Mouse (Mus musculus): ENCODE measurements around the gene Phf24. TPM values are rescaled to one million over a fixed set of nuclear protein-coding genes. Genes with fewer than 3 reads are reported as not detected.

The Phf24 gene
- polyA plus RNA-seq, 1 experiment from 2014 or later, result 0.04 TPM

- no peak overlapping the region for H3K4me2 ChIP-seq (ENCODE audit: low read depth, severe bottlenecking)
These were observed 14.3 kb upstream of the Phf24 start for GRCm38 (mm10) chr4:42902174-42902573.

DNA sequence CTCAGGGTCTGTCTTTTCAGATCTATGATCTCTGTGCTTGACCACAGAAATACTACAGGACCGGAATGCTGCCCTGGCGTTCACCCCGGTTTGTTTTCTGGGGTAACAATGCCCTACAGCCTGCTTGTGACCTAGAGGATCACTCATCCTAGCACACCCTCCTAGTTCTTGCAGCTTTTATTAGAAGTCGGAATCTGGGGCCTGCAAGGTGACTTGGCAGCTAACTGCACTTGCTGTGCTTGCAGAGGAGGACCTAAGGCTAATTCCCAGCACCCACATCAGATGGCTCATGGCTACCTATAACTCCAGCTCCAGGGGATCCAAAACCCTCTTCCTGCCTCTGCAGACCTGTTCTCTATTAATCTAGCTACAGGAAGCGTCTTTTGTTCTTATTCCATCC is 13.7 kb upstream of the Phf24 start:
- ATAC-seq (ENCODE audit: insufficient number of reproducible peaks, low FRiP score, low TSS enrichment, low read depth), result no peak
- Histone ChIP-seq H3K4me2 (ENCODE audit: low read depth, severe bottlenecking) (no peak overlapping the region), H3K4me3 (ENCODE audit: low read depth, low read length) (no peak overlapping the region), H3K9me3 (ENCODE audit: control insufficient read depth, low read length) (no peaks in the 10 kb centered on the region), H3K36me3 (ENCODE audit: control insufficient read depth, insufficient read depth, low read length) (no peaks in the 10 kb centered on the region), H3K9ac (ENCODE audit: low read length) (no peak overlapping the region), H3K27me3 (ENCODE audit: control insufficient read depth, insufficient read depth, low read length) (no peaks in the 10 kb centered on the region), H3K27ac (replicated peaks; ENCODE audit: low read depth, low read length) (no peak overlapping the region), H3K4me1 (ENCODE audit: control insufficient read depth, insufficient read depth, low read length) (no peaks in the 10 kb centered on the region)
- WGBS, result 90% methylated on average over 5 of the region's 5 CpGs
- DNase-seq (ENCODE audit: low spot score), result no peak

More at GRCm38 (mm10) chr4:42902174-42902573, 14.3 kb upstream of the Phf24 start:
- Histone ChIP-seq H3K36me3 (ENCODE audit: control insufficient read depth, insufficient read depth, low read length) (no peaks in the 10 kb centered on the region), H3K27me3 (ENCODE audit: control insufficient read depth, insufficient read depth, low read length) (no peaks in the 10 kb centered on the region), H3K27ac (replicated peaks; ENCODE audit: low read depth, low read length) (no peak overlapping the region), H3K4me3 (ENCODE audit: low read depth, low read length) (no peak overlapping the region), H3K9me3 (ENCODE audit: control insufficient read depth, low read length) (no peaks in the 10 kb centered on the region), H3K4me1 (ENCODE audit: control insufficient read depth, insufficient read depth, low read length) (no peaks in the 10 kb centered on the region), H3K9ac (ENCODE audit: low read length) (no peak overlapping the region)
- peak; percentile 34 for DNase-seq (ENCODE audit: low spot score)
- no peak for ATAC-seq (ENCODE audit: insufficient number of reproducible peaks, low FRiP score, low TSS enrichment, low read depth)
- 58% methylated on average over 9 of the region's 9 CpGs for WGBS

- H3K36me3 ChIP-seq (ENCODE audit: control insufficient read depth, insufficient read depth, low read length), result no peaks in the 10 kb centered on the region
- H3K4me2 ChIP-seq (ENCODE audit: low read depth, severe bottlenecking), result no peak overlapping the region
- WGBS, result 93% methylated on average over 1 of the region's 1 CpGs
- ATAC-seq (ENCODE audit: insufficient number of reproducible peaks, low FRiP score, low TSS enrichment, low read depth), result no peak
- no peaks in the 10 kb centered on the region for H3K4me1 ChIP-seq (ENCODE audit: control insufficient read depth, insufficient read depth, low read length)
- no peaks in the 10 kb centered on the region for H3K9me3 ChIP-seq (ENCODE audit: control insufficient read depth, low read length)
- no peaks in the 10 kb centered on the region for H3K27me3 ChIP-seq (ENCODE audit: control insufficient read depth, insufficient read depth, low read length)
- H3K9ac ChIP-seq (ENCODE audit: low read length), result no peak overlapping the region
- DNase-seq (ENCODE audit: low spot score), result no peak
- no peak overlapping the region for H3K4me3 ChIP-seq (ENCODE audit: low read depth, low read length)
- H3K27ac ChIP-seq (replicated peaks; ENCODE audit: low read depth, low read length), result no peak overlapping the region
These were observed 12.5 kb upstream of the Phf24 start for GRCm38 (mm10) chr4:42903942-42904341.

GRCm38 (mm10) chr4:42904523-42904922 is 11.9 kb upstream of the Phf24 start:
- ATAC-seq (ENCODE audit: insufficient number of reproducible peaks, low FRiP score, low TSS enrichment, low read depth) (no peak), DNase-seq (ENCODE audit: low spot score) (no peak)
- H3K4me3 ChIP-seq (ENCODE audit: low read depth, low read length), result no peak overlapping the region
- no peaks in the 10 kb centered on the region for H3K9me3 ChIP-seq (ENCODE audit: control insufficient read depth, low read length)
- no peaks in the 10 kb centered on the region for H3K36me3 ChIP-seq (ENCODE audit: control insufficient read depth, insufficient read depth, low read length)
- H3K27ac ChIP-seq (replicated peaks; ENCODE audit: low read depth, low read length), result no peak overlapping the region
- H3K4me2 ChIP-seq (ENCODE audit: low read depth, severe bottlenecking), result no peak overlapping the region
- H3K27me3 ChIP-seq (ENCODE audit: control insufficient read depth, insufficient read depth, low read length), result no peaks in the 10 kb centered on the region
- no peaks in the 10 kb centered on the region for H3K4me1 ChIP-seq (ENCODE audit: control insufficient read depth, insufficient read depth, low read length)
- 94% methylated on average over 3 of the region's 3 CpGs for WGBS
- no peak overlapping the region for H3K9ac ChIP-seq (ENCODE audit: low read length)

DNA sequence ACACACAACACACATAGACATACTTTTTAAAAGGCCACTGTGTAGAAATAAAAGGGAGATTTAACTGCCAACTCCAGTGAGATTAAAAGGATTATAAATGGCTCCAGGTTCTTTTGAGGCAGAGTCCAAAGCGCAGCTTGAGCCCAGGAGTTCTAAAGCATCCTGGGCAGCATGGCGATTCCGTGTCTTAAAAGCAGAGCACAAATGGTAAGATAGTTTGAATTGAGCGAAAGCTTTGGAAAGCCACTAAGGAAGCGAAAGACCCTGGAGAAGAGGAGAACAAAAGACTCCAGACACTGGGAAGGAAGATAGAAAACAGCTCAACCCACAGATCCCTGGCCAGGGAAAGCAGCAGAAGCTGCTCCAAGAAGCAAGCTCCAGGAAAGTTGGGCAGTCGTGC is 11.5 kb upstream of the Phf24 start:
- WGBS, result 84% methylated on average over 6 of the region's 6 CpGs
- Histone ChIP-seq H3K9ac (ENCODE audit: low read length) (no peak overlapping the region), H3K27ac (replicated peaks; ENCODE audit: low read depth, low read length) (no peak overlapping the region), H3K4me1 (ENCODE audit: control insufficient read depth, insufficient read depth, low read length) (no peaks in the 10 kb centered on the region), H3K4me2 (ENCODE audit: low read depth, severe bottlenecking) (no peak overlapping the region), H3K9me3 (ENCODE audit: control insufficient read depth, low read length) (no peaks in the 10 kb centered on the region), H3K27me3 (ENCODE audit: control insufficient read depth, insufficient read depth, low read length) (no peaks in the 10 kb centered on the region), H3K4me3 (ENCODE audit: low read depth, low read length) (no peak overlapping the region), H3K36me3 (ENCODE audit: control insufficient read depth, insufficient read depth, low read length) (no peaks in the 10 kb centered on the region)
- DNase-seq (ENCODE audit: low spot score) (no peak), ATAC-seq (ENCODE audit: insufficient number of reproducible peaks, low FRiP score, low TSS enrichment, low read depth) (no peak)

- 51% methylated on average over 10 of the region's 10 CpGs for WGBS
- H3K4me1 ChIP-seq (ENCODE audit: control insufficient read depth, insufficient read depth, low read length), result no peaks in the 10 kb centered on the region
- H3K36me3 ChIP-seq (ENCODE audit: control insufficient read depth, insufficient read depth, low read length), result no peaks in the 10 kb centered on the region
- no peak overlapping the region for H3K4me2 ChIP-seq (ENCODE audit: low read depth, severe bottlenecking)
- no peak overlapping the region for H3K27ac ChIP-seq (replicated peaks; ENCODE audit: low read depth, low read length)
- no peak overlapping the region for H3K4me3 ChIP-seq (ENCODE audit: low read depth, low read length)
- H3K27me3 ChIP-seq (ENCODE audit: control insufficient read depth, insufficient read depth, low read length), result peaks cover 36% of the 10 kb centered on the region
- DNase-seq (ENCODE audit: low spot score) (no peak), ATAC-seq (ENCODE audit: insufficient number of reproducible peaks, low FRiP score, low TSS enrichment, low read depth) (no peak)
- no peak overlapping the region for H3K9ac ChIP-seq (ENCODE audit: low read length)
- H3K9me3 ChIP-seq (ENCODE audit: control insufficient read depth, low read length), result no peaks in the 10 kb centered on the region
These were observed 3.1 kb upstream of the Phf24 start for GRCm38 (mm10) chr4:42913391-42913790.

GRCm38 (mm10) chr4:42915311-42915710 is 1.1 kb upstream of the Phf24 start:
- Histone ChIP-seq H3K9ac (ENCODE audit: low read length) (no peak overlapping the region), H3K4me2 (ENCODE audit: low read depth, severe bottlenecking) (no peak overlapping the region), H3K9me3 (ENCODE audit: control insufficient read depth, low read length) (no peaks in the 10 kb centered on the region), H3K36me3 (ENCODE audit: control insufficient read depth, insufficient read depth, low read length) (no peaks in the 10 kb centered on the region), H3K4me1 (ENCODE audit: control insufficient read depth, insufficient read depth, low read length) (no peaks in the 10 kb centered on the region), H3K27ac (replicated peaks; ENCODE audit: low read depth, low read length) (no peak overlapping the region), H3K27me3 (ENCODE audit: control insufficient read depth, insufficient read depth, low read length) (peaks cover 43% of the 10 kb centered on the region), H3K4me3 (ENCODE audit: low read depth, low read length) (no peak overlapping the region)
- ATAC-seq (ENCODE audit: insufficient number of reproducible peaks, low FRiP score, low TSS enrichment, low read depth) (no peak), DNase-seq (ENCODE audit: low spot score) (no peak)
- 77% methylated on average over 12 of the region's 12 CpGs for WGBS

GRCm38 (mm10) chr4:42915966-42916365 is 494 bp upstream of the Phf24 start:
- no peak for ATAC-seq (ENCODE audit: insufficient number of reproducible peaks, low FRiP score, low TSS enrichment, low read depth)
- 93% methylated on average over 1 of the region's 1 CpGs for WGBS
- H3K4me2 ChIP-seq (ENCODE audit: low read depth, severe bottlenecking), result no peak overlapping the region
- H3K27ac ChIP-seq (replicated peaks; ENCODE audit: low read depth, low read length), result no peak overlapping the region
- no peak overlapping the region for H3K4me3 ChIP-seq (ENCODE audit: low read depth, low read length)
- H3K9ac ChIP-seq (ENCODE audit: low read length), result no peak overlapping the region
- H3K27me3 ChIP-seq (ENCODE audit: control insufficient read depth, insufficient read depth, low read length), result peaks cover 43% of the 10 kb centered on the region
- H3K36me3 ChIP-seq (ENCODE audit: control insufficient read depth, insufficient read depth, low read length), result no peaks in the 10 kb centered on the region
- no peaks in the 10 kb centered on the region for H3K4me1 ChIP-seq (ENCODE audit: control insufficient read depth, insufficient read depth, low read length)
- no peak for DNase-seq (ENCODE audit: low spot score)
- no peaks in the 10 kb centered on the region for H3K9me3 ChIP-seq (ENCODE audit: control insufficient read depth, low read length)

DNA sequence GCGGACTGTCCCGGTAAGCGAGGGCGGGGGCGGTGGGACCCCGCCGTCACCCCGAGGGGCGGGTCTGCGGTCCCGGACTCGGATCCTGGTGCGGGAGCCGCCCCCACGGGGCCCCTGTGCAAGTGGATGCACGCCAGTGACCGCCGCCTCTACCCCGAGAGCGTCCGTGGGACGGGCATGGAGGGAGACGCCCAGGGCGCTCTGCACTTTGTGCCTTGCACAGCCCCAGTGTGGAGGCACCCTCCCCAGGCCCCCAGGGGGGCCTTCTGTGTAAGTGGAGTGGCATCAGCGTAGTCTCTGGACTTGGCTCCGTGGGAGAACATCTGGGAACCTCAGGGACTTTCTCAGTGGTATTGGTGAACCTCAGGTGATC is 928 bp downstream of the Phf24 start:
- peaks cover 43% of the 10 kb centered on the region for H3K27me3 ChIP-seq (ENCODE audit: control insufficient read depth, insufficient read depth, low read length)
- peak overlapping the region; percentile 84 for H3K4me2 ChIP-seq (ENCODE audit: low read depth, severe bottlenecking)
- H3K4me1 ChIP-seq (ENCODE audit: control insufficient read depth, insufficient read depth, low read length), result no peaks in the 10 kb centered on the region
- no peaks in the 10 kb centered on the region for H3K9me3 ChIP-seq (ENCODE audit: control insufficient read depth, low read length)
- ATAC-seq (ENCODE audit: insufficient number of reproducible peaks, low FRiP score, low TSS enrichment, low read depth) (no peak), DNase-seq (ENCODE audit: low spot score) (peak; percentile 27)
- H3K36me3 ChIP-seq (ENCODE audit: control insufficient read depth, insufficient read depth, low read length), result no peaks in the 10 kb centered on the region
- WGBS, result 3% methylated on average over 26 of the region's 26 CpGs
- H3K9ac ChIP-seq (ENCODE audit: low read length), result peak overlapping the region; percentile 55
- H3K4me3 ChIP-seq (ENCODE audit: low read depth, low read length), result peak overlapping the region; percentile 49
- no peak overlapping the region for H3K27ac ChIP-seq (replicated peaks; ENCODE audit: low read depth, low read length)
